ENCODE assay signal across 8 mouse cellular contexts in the genomic region with DNA sequence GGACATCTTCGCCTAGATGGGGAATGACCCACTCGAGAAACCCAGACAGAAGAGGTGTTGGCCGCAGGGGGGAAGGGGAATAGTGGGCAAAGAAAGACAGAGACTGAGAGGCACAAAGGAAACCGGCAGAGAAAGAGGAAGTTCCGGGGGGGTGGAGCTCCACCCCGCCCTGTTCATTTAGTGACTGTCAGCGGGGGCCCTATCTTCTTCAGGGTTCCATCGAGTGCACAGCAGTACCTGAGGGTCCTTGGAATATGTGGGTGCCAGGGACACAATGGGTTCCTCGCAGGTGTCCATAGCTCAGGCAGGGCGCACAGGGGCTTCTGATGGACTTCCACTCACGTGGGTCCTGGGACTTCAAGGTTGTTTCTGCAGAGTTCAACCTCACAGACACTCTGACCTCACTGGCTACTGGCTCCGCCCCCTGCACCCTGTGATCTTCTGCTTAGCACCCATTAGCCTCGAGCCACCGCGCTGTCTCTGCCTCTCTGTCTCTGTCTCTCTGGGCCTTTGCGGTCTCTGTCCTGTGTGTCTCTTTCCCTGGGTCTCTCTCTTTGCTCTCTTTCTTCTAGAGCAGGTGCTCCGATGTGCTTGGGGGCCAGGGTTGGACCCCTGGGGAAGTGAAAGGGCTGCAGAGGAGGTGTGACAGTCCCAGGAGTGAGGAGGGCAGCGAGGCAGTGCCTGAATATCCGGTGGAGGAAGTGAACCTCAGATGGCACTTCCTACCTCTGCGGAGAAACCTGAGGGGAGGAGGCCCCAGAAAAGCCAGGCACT. TPM values are rescaled to one million over a fixed set of nuclear protein-coding genes. Genes with fewer than 3 reads are reported as not detected.
DNase-seq lines count a peak whose midpoint lies in the region; ATAC-seq and TF ChIP-seq lines count a peak whose summit lies in the region.

TSS of gene Cd37 (minus strand) at position 393 of the 774 bp plus-strand sequence.

- peaks cover 12 to 30% of the 10 kb centered on the region in 2 experiments for H3K4me1 ChIP-seq in ES-E14 (ENCODE audit: control insufficient read depth in 2 of 2, insufficient read depth in 2 of 2, low read length in 2 of 2, poor library complexity in 1 of 2)
- H3K4me1 ChIP-seq in midbrain, embryonic 10.5 days = peaks cover 42% of the 10 kb centered on the region

- peak; percentile 90 for ATAC-seq in megakaryocyte-erythroid progenitor cell, adult 5-6 weeks (replicated peaks; ENCODE audit: low FRiP score, low TSS enrichment, poor library complexity, severe bottlenecking)

- H3K36me3 ChIP-seq in ES-E14 (ENCODE audit: control insufficient read depth, insufficient read depth, low read length, poor library complexity, severe bottlenecking) = no peaks in the 10 kb centered on the region
- H3K36me3 ChIP-seq in midbrain, embryonic 10.5 days = peaks cover 4% of the 10 kb centered on the region; the same call in 1 of the 2 replicates

- H3K9ac ChIP-seq in ES-E14 (ENCODE audit: insufficient read depth, low read depth, low read length, poor library complexity, severe bottlenecking) = peak within 1 kb of the TSS; percentile 66; the same call in 1 of the 2 replicates

- WGBS in midbrain, embryonic 10.5 days = 40% methylated on average over 20 of the region's 20 CpGs

- in situ Hi-C loops in ES-E14 (cut with MboI; ENCODE audit: low sequenced_read_pairs in 2 of 2, unreplicated experiment in 2 of 2) = no loop called here

- intact Hi-C loops in heart, postnatal 10 days (cut with DNase I) = no loop called here

- H3K9me3 ChIP-seq in ES-E14 (ENCODE audit: control insufficient read depth, insufficient read depth, low read depth, low read length) = no peaks in the 10 kb centered on the region
- no peaks in the 10 kb centered on the region for H3K9me3 ChIP-seq in midbrain, embryonic 10.5 days (replicated peaks)

- peaks cover 84% of the 10 kb centered on the region for H3K27me3 ChIP-seq in midbrain, embryonic 10.5 days (ENCODE audit: low read depth, poor library complexity, severe bottlenecking)

- peak within 1 kb of the TSS; percentile 7 to 53; a peak in 3 of 4 replicates for H3K4me3 ChIP-seq in ES-E14 (ENCODE audit: insufficient read depth in 1 of 2, low read depth in 1 of 2, low read length in 2 of 2, poor library complexity in 1 of 2, severe bottlenecking in 1 of 2)
- no peak within 1 kb of the TSS for H3K4me3 ChIP-seq in midbrain, embryonic 10.5 days

- peak within 1 kb of the TSS; percentile 85; the same call in 1 of the 2 replicates for H3K27ac ChIP-seq in ES-E14 (ENCODE audit: insufficient read depth, low read depth, low read length, poor library complexity, severe bottlenecking)
- H3K27ac ChIP-seq in midbrain, embryonic 10.5 days (replicated peaks) = no peak within 1 kb of the TSS

- DNase-seq in 416B (ENCODE audit: low read depth) = peak; percentile 74
- DNase-seq in ES-E14 (ENCODE audit: low read depth, low spot score) = no peak
- peak; percentile 28 to 33 for DNase-seq in heart, postnatal 10 days
- DNase-seq in midbrain, embryonic 10.5 days (ENCODE audit: low spot score) = no peak
- no peak for DNase-seq in kidney, adult 18-20 months
- no peak for DNase-seq in urinary bladder, postnatal 10 days (ENCODE audit: low spot score)
- DNase-seq in adrenal gland, postnatal 4 days (ENCODE audit: low spot score in 2 of 2) = no peak

TF ChIP-seq in ES-E14, 5 proteins besides CTCF, POLR2A, EP300 and RAD21:
- no peak for TF ChIP-seq HCFC1 (IDR thresholded peaks at IDR 0.05; ENCODE audit: borderline replicate concordance, insufficient read depth, low read length)
- no peak for TF ChIP-seq CHD2 (IDR thresholded peaks at IDR 0.05; ENCODE audit: low read depth, low read length)
- no peak for TF ChIP-seq ZNF384 (IDR thresholded peaks at IDR 0.05; ENCODE audit: low read depth, low read length)
- no peak for TF ChIP-seq MAFK (IDR thresholded peaks at IDR 0.05; ENCODE audit: insufficient read depth, low read depth, low read length)
- no peak for TF ChIP-seq ZC3H11A (IDR thresholded peaks at IDR 0.05; ENCODE audit: borderline replicate concordance, low read depth, low read length)

RNA-seq across cellular contexts. Expression of gene Cd37, which starts in this region (rescaled TPM):
- 37.6 and 50.8 TPM in 2 replicates for total RNA-seq in ES-E14 (2012; rRNA removed)
- total RNA-seq in heart, postnatal 10 days (2021) = 1 to 10 TPM; 3.0 to 4.0 TPM
- 83.5 and 91.4 TPM in 2 replicates for total RNA-seq in megakaryocyte-erythroid progenitor cell, adult 5-6 weeks (2014; fragmentation: Nextera tagmentation)
- 27.2 and 28.4 TPM in 2 replicates for total RNA-seq in megakaryocyte-erythroid progenitor cell, adult 5-6 weeks (2017)
- 0.43 and 0.65 TPM in 2 replicates for polyA plus RNA-seq in midbrain, embryonic 10.5 days (2016; fragmentation: Nextera tagmentation; extraction: Ambion mirVana)
- total RNA-seq in adrenal gland, postnatal 4 days (2021) = 1 to 10 TPM; 4.1 to 6.2 TPM

Comparison
In these comparisons a context has a peak if more than half of its experiments do, and no peak if none do; other contexts are left out.
1. DNase-seq: peak in 416B (single experiment) and heart, postnatal 10 days (2 of 2); none in ES-E14 (single experiment), midbrain, embryonic 10.5 days (single experiment), kidney, adult 18-20 months (single experiment), urinary bladder, postnatal 10 days (single experiment) and adrenal gland, postnatal 4 days (0 of 2).